Mouse (Mus musculus) midbrain, embryonic 16.5 days (tissue): Measurements from ENCODE around the gene Acap3. TPM values are rescaled to one million over a fixed set of nuclear protein-coding genes. Genes with fewer than 3 reads are reported as not detected.

ENCODE experiments used
- ATAC-seq: fragments of 200-750 bp; cut with Nextera tagmentation; 2 replicates; pipeline ENCODE4 v1.8.0; 2017; ENCODE audit warnings: moderate TSS enrichment
- H3K27ac ChIP-seq: fragments of 300-500 bp; sonication (generic); 2 replicates; pipeline ENCODE4 v1.5.1; 2014; ENCODE audit warnings: mild to moderate bottlenecking, low read length, mixed read lengths
- H3K27me3 ChIP-seq: fragments of 300-500 bp; sonication (generic); 2 replicates; pipeline ENCODE4 v1.6.1; 2014; ENCODE audit warnings: low read depth, low read length, mixed read lengths; ENCODE audit not compliant: control insufficient read depth, insufficient read depth
- H3K36me3 ChIP-seq: fragments of 300-500 bp; sonication (generic); 2 replicates; pipeline ENCODE4 v1.6.1; 2014; ENCODE audit warnings: mild to moderate bottlenecking, low read length, moderate library complexity, mixed read lengths; ENCODE audit not compliant: control insufficient read depth, insufficient read depth
- H3K4me1 ChIP-seq: fragments of 300-500 bp; sonication (generic); 2 replicates; pipeline ENCODE4 v1.6.1; 2014; ENCODE audit warnings: mild to moderate bottlenecking, low read length, mixed read lengths; ENCODE audit not compliant: control insufficient read depth, insufficient read depth
- H3K4me2 ChIP-seq: fragments of 300-500 bp; sonication (generic); 2 replicates; pipeline ENCODE4 v1.6.1; 2014; ENCODE audit warnings: mild to moderate bottlenecking, low read length, mixed read lengths
- H3K4me3 ChIP-seq: fragments of 300-500 bp; sonication (generic); 2 replicates; pipeline ENCODE4 v1.5.1; 2014; ENCODE audit warnings: low read depth, mild to moderate bottlenecking, low read length, moderate library complexity, mixed read lengths
- H3K9ac ChIP-seq: fragments of 300-500 bp; sonication (generic); 2 replicates; pipeline ENCODE4 v1.6.1; 2014; ENCODE audit warnings: low read depth, low read length, mixed read lengths
- H3K9me3 ChIP-seq: fragments of 300-500 bp; sonication (generic); replicated peaks from 2 replicates; pipeline ENCODE4 v1.6.1; 2014; ENCODE audit warnings: mild to moderate bottlenecking, low read length, mixed read lengths; ENCODE audit not compliant: control insufficient read depth, poor library complexity, severe bottlenecking
- WGBS: fragments of 180-500 bp; shearing (Covaris S2); extraction: QIAGEN DNeasy Blood & Tissue Kit; methylation state at CpG from one replicate; pipeline ENCODE4 v1.1.7; 2014; 5-methylcytosine and 5-hydroxymethylcytosine counted together
- polyA plus RNA-seq: library from polyadenylated mRNA; unstranded; fragments of >200 nt; fragmentation: Nextera tagmentation; extraction: Ambion mirVana; gene quantifications from 2 replicates; pipeline ENCODE4 v1.2.1, GENCODE M21; 2015

The Acap3 gene
- polyA plus RNA-seq, 1 experiment from 2014 or later: 77.4 TPM

GRCm38 (mm10) chr4:155903246-155903645 lies 11.6 kb downstream of the Acap3 start:
- ATAC-seq: no peak
- no peak overlapping the region for H3K4me2 ChIP-seq
- no peak overlapping the region for H3K27ac ChIP-seq
- no peak overlapping the region for H3K9ac ChIP-seq
- no peaks in the 10 kb centered on the region for H3K4me1 ChIP-seq
- no peaks in the 10 kb centered on the region for H3K9me3 ChIP-seq
- H3K27me3 ChIP-seq: no peaks in the 10 kb centered on the region
- WGBS: 97% methylated on average over 13 of the region's 13 CpGs
- peaks cover 72% of the 10 kb centered on the region for H3K36me3 ChIP-seq
- no peak overlapping the region for H3K4me3 ChIP-seq

- H3K27me3 ChIP-seq: no peaks in the 10 kb centered on the region
- no peak overlapping the region for H3K9ac ChIP-seq
- no peak overlapping the region for H3K4me2 ChIP-seq
- ATAC-seq: no peak
- H3K36me3 ChIP-seq: peaks cover 60% of the 10 kb centered on the region
- no peaks in the 10 kb centered on the region for H3K4me1 ChIP-seq
- H3K27ac ChIP-seq: no peak overlapping the region
- no peak overlapping the region for H3K4me3 ChIP-seq
- H3K9me3 ChIP-seq: no peaks in the 10 kb centered on the region
- WGBS: 92% methylated on average over 13 of the region's 13 CpGs
Measured at GRCm38 (mm10) chr4:155904318-155905102, 12.9 kb downstream of the Acap3 start.

GRCm38 (mm10) chr4:155905634-155906033 lies 14.0 kb downstream of the Acap3 start:
- no peaks in the 10 kb centered on the region for H3K9me3 ChIP-seq
- no peak overlapping the region for H3K4me2 ChIP-seq
- WGBS: 90% methylated on average over 13 of the region's 13 CpGs
- peaks cover 51% of the 10 kb centered on the region for H3K36me3 ChIP-seq
- H3K9ac ChIP-seq: no peak overlapping the region
- ATAC-seq: no peak
- no peaks in the 10 kb centered on the region for H3K27me3 ChIP-seq
- no peak overlapping the region for H3K27ac ChIP-seq
- H3K4me3 ChIP-seq: no peak overlapping the region
- H3K4me1 ChIP-seq: no peaks in the 10 kb centered on the region

- H3K4me2 ChIP-seq: no peak overlapping the region
- 83% methylated on average over 9 of the region's 9 CpGs for WGBS
- no peak for ATAC-seq
- no peaks in the 10 kb centered on the region for H3K4me1 ChIP-seq
- H3K27me3 ChIP-seq: no peaks in the 10 kb centered on the region
- H3K4me3 ChIP-seq: no peak overlapping the region
- H3K9me3 ChIP-seq: no peaks in the 10 kb centered on the region
- H3K9ac ChIP-seq: no peak overlapping the region
- peaks cover 48% of the 10 kb centered on the region for H3K36me3 ChIP-seq
- H3K27ac ChIP-seq: no peak overlapping the region
Measured at GRCm38 (mm10) chr4:155906125-155906524, 14.5 kb downstream of the Acap3 start.

- Histone ChIP-seq H3K27me3 (no peaks in the 10 kb centered on the region), H3K4me1 (no peaks in the 10 kb centered on the region), H3K9ac (no peak overlapping the region), H3K4me2 (no peak overlapping the region), H3K4me3 (no peak overlapping the region), H3K27ac (no peak overlapping the region), H3K9me3 (no peaks in the 10 kb centered on the region), H3K36me3 (peaks cover 39% of the 10 kb centered on the region)
- ATAC-seq: no peak
- 87% methylated on average over 11 of the region's 11 CpGs for WGBS
Measured at GRCm38 (mm10) chr4:155907003-155907402, 15.4 kb downstream of the Acap3 start.

GRCm38 (mm10) chr4:155908281-155908680 lies 16.7 kb downstream of the Acap3 start:
- H3K4me2 ChIP-seq: no peak overlapping the region
- H3K4me3 ChIP-seq: no peak overlapping the region
- no peaks in the 10 kb centered on the region for H3K27me3 ChIP-seq
- ATAC-seq: 0 out of 2 replicates have a peak, but pooled peaks have one; percentile 8
- H3K9ac ChIP-seq: no peak overlapping the region
- H3K36me3 ChIP-seq: peaks cover 26% of the 10 kb centered on the region
- 81% methylated on average over 7 of the region's 7 CpGs for WGBS
- H3K9me3 ChIP-seq: no peaks in the 10 kb centered on the region
- no peaks in the 10 kb centered on the region for H3K4me1 ChIP-seq
- H3K27ac ChIP-seq: no peak overlapping the region

DNA sequence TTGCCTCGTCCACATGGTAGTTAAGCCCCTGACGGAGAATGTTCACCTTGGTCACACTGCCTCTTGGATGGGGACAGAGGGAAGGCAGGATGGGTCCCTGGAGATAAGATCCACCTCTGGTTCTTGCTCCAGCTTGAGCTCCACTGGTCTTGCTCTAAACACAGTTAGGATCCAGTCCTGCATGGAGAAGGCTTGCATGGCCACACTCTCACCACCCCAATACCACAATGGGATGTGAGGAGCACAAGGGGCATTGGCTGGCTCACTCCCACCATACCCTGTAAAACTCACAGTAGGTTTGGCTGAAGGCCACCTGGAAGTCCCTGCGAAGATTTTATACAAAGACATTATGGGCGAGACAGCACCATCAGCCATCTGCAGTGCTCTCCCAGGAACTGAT lies 17.1 kb downstream of the Acap3 start:
- WGBS: 93% methylated on average over 4 of the region's 4 CpGs
- Histone ChIP-seq H3K36me3 (peaks cover 22% of the 10 kb centered on the region), H3K9ac (no peak overlapping the region), H3K27me3 (no peaks in the 10 kb centered on the region), H3K4me2 (no peak overlapping the region), H3K4me3 (no peak overlapping the region), H3K27ac (no peak overlapping the region), H3K4me1 (no peaks in the 10 kb centered on the region), H3K9me3 (no peaks in the 10 kb centered on the region)
- 0 out of 2 replicates have a peak, but pooled peaks have one; percentile 5 for ATAC-seq

DNA sequence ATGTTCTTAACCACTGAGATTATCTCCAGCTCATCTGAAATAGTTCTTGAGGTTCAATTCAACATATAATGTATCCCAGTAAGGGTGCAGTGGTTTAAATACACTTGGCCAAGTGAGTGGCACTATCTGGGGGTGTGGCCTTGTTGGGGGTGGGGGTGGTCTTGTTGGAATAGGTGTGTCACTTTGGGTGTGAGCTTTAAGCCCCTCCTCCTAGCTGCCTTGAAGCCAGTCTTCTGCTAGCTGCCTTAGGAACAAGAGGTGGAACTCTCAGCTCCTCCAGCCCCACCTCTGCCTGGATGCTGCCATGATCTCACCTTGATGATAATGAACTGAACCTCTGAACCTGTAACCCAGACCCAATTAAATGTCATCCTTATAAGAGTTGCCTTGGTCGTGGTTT lies 40.4 kb downstream of the Acap3 start:
- Histone ChIP-seq H3K27me3 (no peaks in the 10 kb centered on the region), H3K27ac (no peak overlapping the region), H3K36me3 (no peaks in the 10 kb centered on the region), H3K4me1 (no peaks in the 10 kb centered on the region), H3K9ac (no peak overlapping the region), H3K4me2 (no peak overlapping the region), H3K4me3 (no peak overlapping the region), H3K9me3 (no peaks in the 10 kb centered on the region)
- ATAC-seq: no peak
- 76% methylated on average over 1 of the region's 1 CpGs for WGBS

DNA sequence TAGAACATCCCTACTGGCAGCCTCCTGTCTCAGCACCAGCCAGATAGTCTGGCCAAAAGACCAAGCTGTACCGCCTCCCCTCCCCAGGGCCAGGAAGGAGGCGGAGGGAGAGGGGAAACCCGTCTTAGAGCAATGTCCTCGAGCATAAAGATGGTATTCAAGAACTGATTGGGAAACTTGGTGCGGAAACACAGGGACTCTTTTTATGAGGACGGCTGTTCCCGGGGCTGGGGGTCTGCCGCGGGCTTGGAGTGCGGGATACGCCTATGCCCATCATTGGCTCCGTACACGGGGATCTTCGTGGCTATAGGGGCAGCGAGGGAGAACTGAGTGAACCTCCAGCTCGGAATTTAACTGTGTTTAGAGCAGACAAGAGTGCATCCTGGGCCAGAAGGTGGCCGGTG lies 51.4 kb downstream of the Acap3 start:
- Histone ChIP-seq H3K4me1 (peaks cover 17% of the 10 kb centered on the region), H3K36me3 (no peaks in the 10 kb centered on the region; the same call in 1 of the 2 replicates), H3K9ac (peak overlapping the region; percentile 86), H3K4me2 (peak overlapping the region; percentile 95), H3K27me3 (peaks cover 2% of the 10 kb centered on the region; the same call in 1 of the 2 replicates), H3K9me3 (no peaks in the 10 kb centered on the region), H3K4me3 (peak overlapping the region; percentile 88), H3K27ac (peak overlapping the region; percentile 86)
- 0% methylated on average over 17 of the region's 17 CpGs for WGBS
- ATAC-seq: peak; percentile 55
